Mouse (Mus musculus): ENCODE measurements around the gene F12.

The F12 gene

DNA sequence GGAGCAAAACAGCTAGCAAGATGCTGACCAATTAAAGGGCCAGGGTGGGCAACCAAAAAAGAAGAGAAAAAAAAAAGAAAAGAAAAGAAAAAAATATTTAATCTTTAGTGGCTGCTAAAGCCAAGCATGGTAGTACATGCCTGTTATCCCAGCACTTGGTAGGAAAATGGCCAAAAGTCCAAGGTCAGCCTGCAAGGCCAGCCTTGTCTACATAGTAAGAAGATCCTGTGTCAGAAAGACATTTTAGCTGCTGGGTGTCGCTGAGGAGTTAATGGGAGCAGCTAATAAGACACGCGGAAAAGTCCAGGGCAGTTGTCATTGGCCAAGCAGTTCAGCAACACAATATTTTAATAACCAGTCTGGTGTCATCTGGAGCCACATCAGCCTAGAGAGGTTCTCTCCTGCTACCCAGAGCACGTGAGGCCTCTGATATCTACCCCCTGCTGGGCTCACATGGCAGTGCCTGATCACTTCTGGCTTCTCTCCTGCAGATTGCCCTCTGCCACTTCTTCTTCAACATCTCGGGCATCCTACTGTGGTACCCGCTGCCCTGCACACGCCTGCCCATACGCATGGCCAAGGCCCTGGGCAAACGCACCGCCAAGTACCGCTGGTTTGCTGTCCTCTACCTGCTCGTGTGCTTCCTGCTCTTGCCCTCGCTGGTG, 13.8 kb downstream of the F12 start:
- DNase-seq, result no peak

DNA sequence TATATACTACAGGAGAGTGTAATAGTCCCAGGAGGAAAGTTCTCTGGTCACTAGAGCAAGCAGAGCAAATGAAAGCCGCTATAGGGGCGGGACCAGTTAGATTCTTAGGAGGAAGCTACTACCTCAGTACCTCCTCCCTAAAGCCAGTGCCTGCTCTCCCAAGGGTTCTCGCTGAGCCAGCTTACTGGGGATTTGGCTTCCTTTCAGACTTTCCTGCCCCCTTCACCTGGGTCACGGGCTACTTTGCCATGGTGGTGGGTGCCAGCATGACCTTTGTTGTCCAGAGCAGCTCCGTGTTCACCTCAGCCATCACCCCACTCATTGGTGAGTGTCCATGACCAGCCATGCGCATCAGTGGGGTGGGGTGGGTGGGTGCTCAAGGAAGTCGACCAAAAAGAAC, 14.8 kb downstream of the F12 start:
- DNase-seq, result no peak

DNA sequence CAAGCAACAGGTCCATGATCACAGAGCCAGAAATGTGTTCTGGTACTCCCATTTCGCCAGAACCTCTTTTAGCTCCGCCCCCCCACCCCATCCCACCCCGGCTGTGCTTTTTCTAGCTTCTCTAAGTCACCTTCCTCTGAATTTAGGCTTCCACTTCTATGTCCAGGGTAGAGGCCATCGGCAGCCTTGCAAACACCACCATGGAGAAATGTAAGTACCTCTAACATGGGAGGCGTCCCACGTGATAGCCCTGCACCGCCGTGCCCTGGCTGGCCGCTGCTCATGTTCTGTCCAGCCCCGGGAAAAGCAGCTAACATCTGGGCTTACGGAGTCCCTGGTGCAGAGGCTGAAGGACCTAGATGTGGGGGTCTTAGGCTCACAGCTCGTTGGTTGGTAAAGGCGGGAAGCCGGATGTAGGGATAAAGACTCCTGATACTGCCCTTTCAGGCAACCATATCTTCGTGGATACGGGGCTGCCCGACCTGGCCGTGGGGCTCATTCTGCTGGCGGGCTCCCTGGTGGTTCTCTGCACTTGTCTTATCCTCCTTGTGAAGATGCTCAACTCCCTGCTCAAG, 18.0 kb downstream of the F12 start:
- DNase-seq, result no peak

DNA sequence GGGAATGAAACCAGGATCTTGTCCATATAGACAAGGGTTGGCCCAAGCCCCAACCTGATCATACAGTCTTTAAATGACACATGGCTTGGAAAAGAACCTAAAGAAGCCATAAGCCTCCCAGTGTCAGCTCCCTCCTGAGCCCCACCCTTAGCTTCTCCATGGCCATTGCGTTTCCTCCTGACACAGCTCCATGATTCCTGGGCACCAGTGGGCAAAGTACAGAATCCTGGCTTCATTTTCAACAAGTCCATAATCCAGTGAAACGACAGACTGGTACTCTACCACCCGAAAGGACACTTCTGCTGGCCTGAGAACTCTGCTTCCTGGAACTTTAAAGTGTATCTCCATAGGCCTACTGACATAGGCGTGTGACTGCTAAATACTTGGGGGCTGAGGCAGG, 19.3 kb downstream of the F12 start:
- DNase-seq, result no peak

DNA sequence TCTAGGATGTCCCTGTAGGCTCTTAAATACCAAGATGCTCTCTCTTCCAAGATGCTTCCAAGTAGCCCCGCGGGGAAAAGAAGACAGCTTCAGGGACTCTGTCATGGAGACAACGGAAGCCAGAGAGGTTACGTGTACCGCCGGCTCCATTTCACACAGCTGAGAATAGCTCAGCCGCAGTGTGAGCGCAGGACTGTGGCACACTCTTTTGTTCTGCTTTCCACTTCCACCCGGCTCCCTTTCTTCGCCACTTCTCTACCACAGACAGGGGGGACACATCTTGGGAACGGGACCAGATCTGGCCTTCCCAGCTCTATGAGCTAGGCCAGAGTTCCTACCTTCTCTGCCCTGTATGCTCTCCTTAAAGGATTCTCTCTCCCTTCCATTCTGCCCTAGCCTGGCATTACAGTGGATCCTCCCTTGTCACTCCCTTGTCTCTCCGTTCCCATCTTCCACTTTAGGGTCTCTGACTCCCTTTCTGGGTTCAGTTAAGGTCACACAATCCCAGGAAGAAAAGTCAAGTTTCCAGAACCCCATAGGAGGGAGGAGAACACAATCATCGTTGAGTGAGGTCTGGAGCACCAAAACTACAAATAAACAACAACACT, 20.7 kb downstream of the F12 start:
- DNase-seq, result no peak

DNA sequence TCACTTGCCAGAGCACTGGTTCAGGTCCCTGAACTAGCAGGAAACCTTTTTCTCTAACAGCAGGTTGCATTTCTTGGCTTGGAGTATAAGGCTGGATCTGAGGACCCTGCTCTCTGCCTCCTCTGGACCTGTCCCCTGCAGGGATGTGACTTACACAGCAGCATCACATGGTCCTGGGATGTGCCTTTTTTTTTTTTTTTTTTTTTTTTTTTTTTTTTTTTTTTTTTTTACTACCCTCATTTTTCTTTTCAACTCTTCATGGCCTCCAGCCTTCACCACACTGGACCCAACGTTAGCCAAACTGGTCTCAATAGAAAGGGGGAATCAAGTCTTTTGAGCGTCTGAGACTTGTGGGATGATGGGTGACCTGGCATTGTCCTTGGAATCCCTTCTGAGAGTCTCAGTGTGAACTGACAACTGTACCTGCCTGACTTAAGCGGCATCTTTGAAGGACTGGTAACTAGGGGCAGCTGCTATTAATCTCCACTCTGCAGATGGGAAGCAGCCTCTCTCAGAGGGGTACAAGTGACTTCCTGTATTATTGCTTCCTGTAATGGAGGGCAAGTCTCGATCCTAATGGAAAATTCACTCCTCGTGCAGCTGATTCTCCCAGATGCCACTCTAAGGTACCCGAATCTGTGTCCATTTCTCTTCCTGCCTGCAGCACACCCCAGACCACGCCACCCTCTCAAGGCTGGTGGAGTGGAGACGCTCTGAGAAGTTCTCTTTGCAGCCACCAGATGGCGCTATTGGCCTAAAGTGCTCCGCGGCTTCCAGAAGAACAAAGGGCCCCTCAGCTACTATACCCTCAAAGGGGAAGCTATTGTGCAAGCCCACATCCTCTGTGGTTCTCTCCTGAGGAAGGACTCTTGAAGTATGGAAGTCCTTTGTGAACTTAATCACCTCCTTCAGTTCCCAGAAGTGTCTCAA, 21.5 kb downstream of the F12 start:
- peak; percentile 89 for DNase-seq

DNA sequence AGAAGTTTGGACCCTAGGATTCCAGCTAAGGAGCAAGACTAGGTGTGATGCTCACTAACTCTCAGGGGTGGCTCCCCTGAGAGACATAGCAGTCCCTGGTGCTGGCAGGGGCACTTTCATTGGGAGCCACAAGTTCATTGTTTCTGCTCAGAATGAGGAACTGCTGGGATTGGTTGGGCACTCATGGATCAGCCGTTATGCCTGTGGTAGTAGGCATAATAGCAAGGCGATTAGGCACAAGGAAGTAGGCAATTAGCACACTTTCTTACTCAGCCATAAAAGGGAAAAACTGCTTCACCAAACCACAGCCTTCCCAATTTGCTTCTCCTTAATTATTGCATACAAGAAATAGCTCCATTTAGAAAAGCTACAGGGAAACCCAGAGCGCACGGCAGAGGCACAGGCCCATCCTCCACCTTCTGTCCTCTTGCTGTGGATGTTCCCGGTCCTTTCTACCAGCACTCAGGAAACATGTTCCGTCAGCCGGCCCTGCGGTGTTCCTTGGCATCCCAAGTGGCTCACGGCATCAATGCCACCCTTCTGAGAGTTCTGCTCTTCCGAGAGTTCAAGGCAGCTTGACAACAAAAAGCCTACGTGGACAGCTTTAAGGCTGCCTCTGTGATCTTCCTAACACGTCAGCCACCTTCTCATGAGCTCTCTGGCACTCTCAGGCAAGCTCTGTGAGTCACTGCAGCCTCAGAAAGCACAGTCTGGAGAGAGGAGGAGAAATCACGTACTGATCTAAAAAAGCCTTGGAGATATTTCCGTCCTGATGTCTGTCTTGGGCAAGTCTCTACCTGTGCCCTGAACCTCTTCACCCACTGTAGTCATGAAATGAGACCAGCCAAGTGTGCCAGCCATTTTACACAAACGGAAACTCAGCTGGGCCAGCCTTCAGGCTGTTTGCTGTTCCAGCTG, 22.4 kb downstream of the F12 start:
- no peak for DNase-seq

DNA sequence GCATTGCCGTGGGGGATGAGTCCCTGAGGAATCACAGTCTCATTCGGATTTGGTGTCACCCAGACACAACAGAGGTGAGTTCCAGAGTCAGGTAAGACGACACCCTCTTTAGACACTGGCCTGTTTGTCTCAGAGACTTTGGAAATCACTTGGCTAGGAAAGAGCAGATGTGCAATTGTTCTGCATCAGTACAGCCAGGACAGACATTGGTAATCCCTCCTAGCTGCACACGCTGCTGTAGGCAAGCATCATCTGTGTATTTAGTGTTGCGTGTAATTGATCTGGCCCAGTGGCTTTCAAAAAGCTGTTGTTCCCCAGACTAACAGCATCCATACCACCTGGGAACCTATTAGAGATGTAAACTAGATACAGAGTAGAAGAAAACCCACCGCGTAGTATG, 23.3 kb downstream of the F12 start:
- no peak for DNase-seq

DNA sequence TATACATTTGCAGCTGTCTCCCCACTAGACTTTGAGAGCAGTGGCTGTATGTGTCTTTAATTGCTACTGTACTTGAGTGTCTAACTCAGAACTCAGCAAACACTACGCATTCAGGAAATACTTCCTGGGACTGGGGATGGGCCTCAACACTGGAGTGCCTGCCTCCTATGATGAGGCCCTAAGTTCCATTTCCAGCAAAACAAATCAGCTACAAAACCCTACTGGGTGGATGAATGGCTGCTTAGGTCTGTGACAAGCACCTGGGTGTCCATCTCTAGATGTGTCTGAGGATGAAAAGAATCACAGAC, 26.6 kb downstream of the F12 start:
- no peak for DNase-seq

DNA sequence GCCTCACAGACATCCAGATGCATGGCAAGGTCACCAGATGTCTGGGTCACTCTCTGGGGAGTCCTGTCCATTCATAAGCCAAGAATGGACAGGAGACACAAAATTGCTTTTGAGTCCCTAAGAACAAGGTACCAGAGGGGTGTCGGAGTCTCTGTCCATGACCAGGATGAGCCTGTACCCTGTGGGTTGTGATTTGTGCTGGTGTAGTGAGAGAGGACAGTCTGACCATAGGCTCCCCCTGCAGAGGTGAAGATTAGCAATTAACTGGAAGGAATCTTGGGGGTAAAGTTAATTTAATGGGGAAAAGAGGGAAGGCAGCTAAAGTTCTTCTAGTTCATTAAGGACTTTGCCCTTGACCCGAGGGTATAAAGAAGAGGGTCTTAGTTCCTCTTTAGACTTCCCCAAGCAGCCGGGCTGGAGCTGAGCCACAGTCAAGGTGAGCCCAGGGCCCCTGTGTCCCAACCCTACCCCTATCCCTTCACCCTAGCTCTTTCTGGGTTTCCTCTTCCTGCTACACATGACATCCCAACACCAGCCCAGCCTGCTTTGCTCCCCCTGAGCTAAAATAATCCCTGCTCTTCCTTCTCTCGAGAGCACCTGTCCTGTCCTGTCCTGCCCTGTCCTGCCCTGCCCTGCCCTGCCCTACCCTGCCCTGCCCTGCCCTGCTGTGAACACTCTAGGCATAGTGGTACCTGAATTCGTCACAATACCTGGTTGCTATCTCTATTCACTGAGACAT, 27.1 kb downstream of the F12 start:
- no peak for DNase-seq

DNA sequence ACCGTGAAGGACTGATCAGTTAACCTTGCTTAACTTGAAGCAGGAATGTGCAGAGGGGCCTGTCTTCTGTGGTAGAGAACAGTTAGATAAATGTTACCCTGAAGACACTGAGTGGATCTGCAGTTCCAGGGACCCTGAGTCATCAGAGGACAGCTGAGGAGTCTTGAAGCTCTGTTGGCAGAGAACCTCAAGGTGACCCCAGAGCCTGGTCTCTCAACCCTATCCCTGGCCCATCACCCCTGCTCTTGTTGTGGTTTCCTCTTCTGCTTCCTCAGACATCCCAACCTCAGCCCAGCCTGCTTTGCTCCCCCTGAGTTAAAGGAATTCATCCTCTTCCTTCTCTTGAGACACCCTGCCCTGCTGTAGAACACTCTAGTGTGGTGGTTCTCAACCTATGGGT, 28.5 kb downstream of the F12 start, which contains the start of gene Slc34a1:
Gene Slc34a1 (plus strand): TSS at position 100 of the 400 bp plus-strand sequence.
- no peak for DNase-seq

DNA sequence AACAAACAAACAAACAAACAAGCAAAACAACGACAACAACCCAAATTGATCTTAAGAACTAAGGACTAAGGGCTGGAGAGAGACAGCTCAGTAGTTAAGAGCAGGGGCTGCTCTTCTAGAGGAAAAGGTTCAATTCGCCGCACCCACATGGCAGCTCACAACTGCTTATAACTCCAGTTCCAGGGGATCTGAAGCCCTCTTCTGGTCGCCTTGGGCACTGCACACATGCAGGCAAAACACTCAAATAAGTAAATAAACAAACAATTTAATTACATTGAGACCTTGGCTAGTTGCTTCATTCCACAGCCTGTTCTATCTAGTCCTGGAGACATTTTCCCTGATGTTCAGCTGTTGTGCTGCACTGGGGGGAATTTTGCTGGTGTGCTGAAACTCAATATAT, 33.7 kb downstream of the F12 start:
- peak; percentile 61 for DNase-seq

DNA sequence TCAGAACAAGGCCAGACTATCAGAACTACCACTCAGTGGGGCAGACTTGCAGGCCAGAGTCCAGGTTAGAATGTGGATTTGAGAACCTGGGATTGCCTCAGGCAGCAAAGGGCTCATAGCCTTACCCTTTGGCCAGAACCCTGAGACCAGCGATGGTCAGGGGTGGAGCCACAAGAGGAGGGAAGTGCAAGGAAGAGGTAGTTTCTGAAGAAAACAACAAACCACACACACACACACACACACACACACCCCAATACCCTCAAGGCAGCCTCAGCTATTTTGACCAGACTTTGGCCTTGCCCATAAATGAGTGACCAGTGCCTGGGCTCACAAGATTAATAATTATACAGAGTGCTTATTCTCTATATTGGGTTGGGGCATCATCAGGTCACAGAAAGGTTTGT, 35.0 kb downstream of the F12 start:
- DNase-seq, result no peak

DNA sequence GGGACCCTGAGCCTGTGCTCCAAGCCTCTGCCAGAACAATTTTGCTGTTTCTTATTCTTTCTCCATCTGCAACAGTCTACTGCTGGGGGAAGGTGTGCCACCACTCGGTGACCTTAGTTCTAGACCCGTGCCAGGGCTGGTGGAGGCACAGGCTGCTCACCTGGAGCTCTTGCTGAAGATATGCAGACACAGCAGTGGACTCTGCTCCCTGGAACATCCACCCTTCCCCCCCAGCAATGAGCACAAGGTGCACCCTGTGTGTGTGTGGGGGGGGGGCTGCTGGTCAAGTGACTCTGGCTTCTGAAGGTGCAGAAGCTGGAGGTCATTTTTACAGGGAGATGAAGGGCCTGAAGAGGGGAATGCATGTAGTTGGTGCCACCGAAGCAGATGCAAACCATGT, 35.9 kb downstream of the F12 start:
- DNase-seq, result no peak

DNA sequence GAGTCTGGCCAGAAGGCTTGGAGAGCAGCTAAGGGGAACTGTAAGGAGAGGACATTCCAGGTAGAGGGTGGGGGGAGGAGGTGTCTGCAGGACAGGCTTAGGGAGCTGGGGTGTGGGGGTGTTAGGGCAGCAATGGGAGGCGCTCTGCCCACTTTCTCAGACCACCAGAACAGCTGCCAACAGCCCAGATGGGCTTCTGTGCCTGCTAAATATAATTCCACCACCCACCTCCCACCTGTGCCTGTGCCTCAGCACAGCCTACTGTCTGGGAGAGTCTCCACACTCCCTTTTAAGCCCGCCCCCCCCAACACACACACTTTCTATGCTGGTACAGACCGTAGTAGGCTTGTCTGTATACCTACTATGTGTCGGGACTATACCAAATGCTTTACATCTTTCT, 44.8 kb downstream of the F12 start:
- no peak for DNase-seq

DNA sequence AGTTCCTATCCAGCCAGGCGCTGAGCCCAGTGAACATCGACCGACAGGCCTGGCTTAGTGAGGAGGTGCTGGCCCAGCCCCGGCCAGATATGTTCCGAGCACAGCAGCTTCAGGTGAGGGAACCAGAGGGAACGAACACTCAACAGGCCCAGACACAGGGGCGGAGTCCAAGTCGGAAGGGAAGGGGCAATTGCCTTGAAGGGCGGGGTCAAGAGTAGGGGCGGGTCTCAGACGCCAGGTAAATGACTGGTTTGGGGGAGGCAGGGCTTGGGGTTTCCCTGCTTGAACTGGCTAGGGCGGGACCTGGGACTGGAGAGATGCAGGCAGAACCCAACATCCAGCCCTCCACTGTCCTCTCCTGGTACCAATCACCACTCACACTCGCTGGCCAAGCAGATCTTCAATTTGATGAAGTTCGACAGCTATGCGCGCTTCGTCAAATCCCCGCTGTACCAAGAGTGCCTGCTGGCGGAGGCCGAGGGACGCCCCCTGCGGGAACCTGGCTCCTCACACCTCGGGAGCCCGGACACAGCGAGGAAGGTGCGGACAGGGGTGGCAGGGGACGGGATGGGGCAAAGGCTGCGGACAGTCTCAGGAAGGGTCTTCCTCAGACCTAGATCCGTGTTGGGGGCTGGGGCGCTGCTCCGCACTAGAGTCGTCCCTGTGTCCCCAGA, 47.5 kb downstream of the F12 start:
- no peak for DNase-seq

DNA sequence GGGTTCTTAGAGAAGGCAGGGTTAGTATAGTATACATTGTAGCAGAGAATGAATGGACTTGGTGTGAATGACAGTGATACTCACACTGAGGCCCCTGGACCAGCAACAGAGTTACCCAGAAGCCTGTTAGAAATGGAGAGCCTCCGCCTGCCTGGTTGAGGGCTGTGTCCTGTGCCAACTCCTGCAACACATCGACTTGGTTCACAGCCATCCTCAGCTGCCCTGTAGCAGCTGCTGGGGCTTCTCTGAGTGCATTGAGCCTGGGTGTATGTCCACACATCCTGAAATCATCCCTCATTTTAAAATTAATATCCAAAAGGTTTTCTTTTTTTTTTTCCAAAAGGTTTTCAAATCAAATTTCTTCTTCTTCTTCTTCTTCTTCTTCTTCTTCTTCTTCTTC, 50.7 kb downstream of the F12 start:
- no peak for DNase-seq

DNA sequence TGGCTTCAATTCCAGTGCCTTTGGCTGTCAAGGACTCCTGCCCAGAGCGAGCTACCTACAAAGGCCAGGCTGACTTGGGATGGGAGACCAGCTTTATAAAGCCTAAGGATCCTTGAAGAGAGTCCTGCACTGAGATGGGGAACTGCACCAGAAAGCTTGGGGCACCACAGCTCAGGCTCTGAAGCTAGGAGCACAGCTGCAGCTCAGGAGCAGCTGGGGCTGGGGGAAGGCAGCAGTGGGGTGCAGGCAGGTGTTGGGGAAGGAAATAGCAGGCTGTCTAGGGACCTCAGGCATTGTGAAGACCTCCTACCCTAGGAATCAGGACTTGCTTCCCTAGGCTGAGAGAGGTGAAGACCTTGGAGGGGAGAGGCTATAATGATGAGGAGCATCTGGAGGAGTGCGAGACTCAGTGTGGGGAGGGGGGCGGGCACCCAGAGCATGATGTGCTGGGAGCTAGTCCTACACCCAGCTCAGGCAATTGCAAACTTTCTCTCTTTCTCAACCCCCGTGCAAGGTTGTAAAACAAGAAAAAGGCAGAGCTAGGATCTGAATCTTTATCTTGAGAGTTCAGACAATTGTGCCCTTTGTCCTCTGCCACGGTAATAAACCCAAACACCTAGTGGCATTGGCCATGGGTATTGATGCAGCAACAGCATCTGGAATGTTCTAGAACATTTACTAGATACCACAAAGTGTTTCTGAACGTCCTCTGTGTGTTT, 52.2 kb downstream of the F12 start:
- peak; percentile 78 for DNase-seq

DNA sequence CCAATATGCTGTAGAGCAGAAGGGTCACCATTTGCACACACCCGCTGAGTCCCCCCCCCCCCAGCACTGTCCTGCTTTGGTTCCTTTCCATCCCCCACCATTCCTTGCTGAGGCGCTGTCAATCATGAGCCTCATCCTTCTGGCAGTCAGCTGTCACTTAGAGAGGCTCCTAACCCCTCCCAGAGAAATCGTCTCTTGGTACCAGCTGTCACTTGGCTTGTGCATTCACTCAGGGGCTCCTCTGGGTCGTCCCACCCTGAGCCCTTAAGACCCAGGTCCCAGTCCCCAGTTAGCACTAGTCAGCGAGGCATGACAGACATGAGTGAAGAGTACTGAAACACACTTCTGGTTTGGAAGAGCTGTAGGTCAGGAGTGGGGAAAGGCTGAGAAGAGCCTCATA, 54.9 kb downstream of the F12 start:
- no peak for DNase-seq

DNA sequence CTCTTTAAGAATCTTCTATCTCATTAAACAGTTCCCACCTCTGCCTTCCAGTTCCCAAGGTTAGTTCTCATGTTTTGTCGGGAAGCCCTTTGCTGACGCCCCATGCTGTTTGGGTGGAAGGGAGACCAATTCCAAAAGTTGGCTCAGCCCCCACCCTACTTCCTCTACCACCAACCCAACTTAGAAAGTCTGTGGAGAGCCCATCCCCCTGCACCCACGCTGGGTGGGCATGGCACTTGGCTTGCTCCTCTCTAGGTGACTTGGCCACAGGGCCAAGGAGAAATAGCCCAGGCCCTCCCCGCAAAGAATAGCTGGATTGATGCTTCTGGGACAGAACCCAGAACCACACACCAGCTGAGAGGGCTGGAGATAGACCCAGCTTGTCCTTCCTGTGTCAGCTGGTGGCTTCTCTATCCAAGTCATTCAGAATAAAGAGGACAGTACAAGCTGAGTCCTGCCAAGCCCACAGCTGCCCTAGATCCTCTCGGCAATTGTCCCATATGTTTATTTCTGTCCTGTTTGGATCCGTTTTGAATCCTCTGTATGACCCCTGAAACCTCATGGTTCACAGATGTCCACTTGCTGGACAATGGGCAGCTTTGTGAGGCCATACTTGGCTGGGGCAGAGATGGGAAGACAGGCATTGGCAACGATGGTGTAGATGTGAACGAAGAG, 55.4 kb downstream of the F12 start:
- DNase-seq, result peak; percentile 35
